Mouse (Mus musculus): ENCODE measurements around the gene Epb41.

The Epb41 gene

DNA sequence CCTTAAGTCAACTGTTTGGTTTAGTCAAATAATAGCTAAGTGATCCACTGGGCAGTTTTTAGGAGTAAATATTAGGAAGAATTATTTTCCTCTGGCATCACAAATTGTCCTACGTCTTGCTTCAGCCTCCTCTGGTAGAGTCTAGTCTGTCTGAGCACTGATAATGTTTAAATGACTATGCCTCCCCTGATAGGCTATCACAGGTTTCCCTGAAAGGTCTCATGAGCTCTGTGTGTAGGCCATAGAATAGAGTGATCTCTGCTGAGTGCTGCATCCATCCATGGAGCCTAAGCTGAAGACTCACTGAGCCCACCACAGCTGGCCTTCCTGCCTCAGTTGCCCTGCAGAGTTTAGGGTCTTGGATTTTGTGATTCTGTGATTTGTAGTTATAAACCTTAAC, 186.6 kb downstream of the Epb41 start:
- no peak for DNase-seq (ENCODE audit: low spot score in 2 of 2)

GRCm38 (mm10) chr4:131885376-131885775, 189.7 kb downstream of the Epb41 start:
- DNase-seq (ENCODE audit: low spot score in 2 of 2) = no peak

- DNase-seq (ENCODE audit: low spot score in 2 of 2) = no peak
These were observed 191.6 kb downstream of the Epb41 start for GRCm38 (mm10) chr4:131883571-131883970.

GRCm38 (mm10) chr4:131881306-131881705, 193.8 kb downstream of the Epb41 start:
- no peak for DNase-seq (ENCODE audit: low spot score in 2 of 2)

DNA sequence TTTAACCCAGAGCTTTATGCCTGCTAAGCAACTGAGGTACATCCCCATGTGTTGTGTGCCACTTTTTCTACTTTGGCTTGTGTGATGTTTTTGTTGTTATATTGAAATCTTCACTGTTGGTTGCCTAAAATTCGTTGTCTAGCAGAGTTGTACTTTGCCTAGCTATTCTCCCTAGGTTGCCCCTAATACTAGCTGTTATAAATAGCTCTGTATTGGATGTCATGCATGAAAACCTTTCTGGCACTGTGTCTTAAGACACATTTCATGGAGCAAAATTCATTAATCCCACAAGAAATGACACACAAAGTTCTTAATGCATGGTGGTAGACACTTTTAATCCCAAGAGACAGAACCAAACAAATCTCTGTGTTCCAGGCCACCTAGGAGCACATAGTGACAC, 195.4 kb downstream of the Epb41 start:
- DNase-seq (ENCODE audit: low spot score in 2 of 2) = no peak

- no peak for DNase-seq (ENCODE audit: low spot score in 2 of 2)
These were observed 198.3 kb downstream of the Epb41 start for GRCm38 (mm10) chr4:131876836-131877235.

GRCm38 (mm10) chr4:131875242-131875641, 199.9 kb downstream of the Epb41 start:
- DNase-seq (ENCODE audit: low spot score in 2 of 2) = no peak

DNA sequence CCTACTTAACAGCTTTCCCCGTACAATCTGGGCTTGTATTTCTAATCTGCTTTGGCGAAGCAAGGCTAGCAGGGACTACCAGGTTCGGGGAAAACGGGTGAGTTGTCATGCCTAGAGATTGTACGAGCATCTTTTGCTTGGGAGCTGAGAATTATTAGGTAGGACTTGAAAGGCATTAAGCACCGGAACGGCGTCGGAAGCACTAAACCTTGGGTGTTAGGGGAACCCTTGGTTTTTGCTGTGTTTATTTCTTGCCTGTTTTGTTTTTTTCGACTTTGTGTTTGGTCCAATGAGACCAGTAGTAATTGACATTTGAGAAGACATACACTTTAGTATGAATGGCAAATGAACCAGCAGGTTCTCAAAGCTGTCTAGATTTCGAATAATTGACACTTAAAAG, 200.6 kb downstream of the Epb41 start:
- no peak for DNase-seq (ENCODE audit: low spot score in 2 of 2)

- no peak for DNase-seq (ENCODE audit: low spot score in 2 of 2)
These were observed 201.0 kb downstream of the Epb41 start for GRCm38 (mm10) chr4:131874169-131874536.

Measured in spleen, postnatal 36 days (tissue).